Mouse (Mus musculus): ENCODE data around the gene Senp5. TPM values are rescaled to one million over a fixed set of nuclear protein-coding genes. Genes with fewer than 3 reads are reported as not detected.

Senp5 gene
- polyA plus RNA-seq, 1 experiment from 2014 or later = 13.1 TPM

- WGBS = 4% methylated on average over 42 of the region's 42 CpGs
- Histone ChIP-seq H3K27me3 (replicated peaks; ENCODE audit: control insufficient read depth, insufficient read depth, low read length) (no peaks in the 10 kb centered on the region), H3K9me3 (ENCODE audit: control insufficient read depth, low read length) (no peaks in the 10 kb centered on the region), H3K36me3 (ENCODE audit: control insufficient read depth, insufficient read depth, low read length) (no peaks in the 10 kb centered on the region), H3K9ac (ENCODE audit: low read depth, low read length) (peak within 1 kb of the TSS; percentile 67), H3K27ac (ENCODE audit: low read depth, low read length) (peak within 1 kb of the TSS; percentile 83), H3K4me2 (ENCODE audit: low read length) (peak within 1 kb of the TSS; percentile 76), H3K4me3 (ENCODE audit: low read length) (peak within 1 kb of the TSS; percentile 36), H3K4me1 (ENCODE audit: control insufficient read depth, insufficient read depth, low read depth, low read length) (peaks cover 27% of the 10 kb centered on the region)
- ATAC-seq = no peak
Measured at GRCm38 (mm10) chr16:31933751-31934549, 69.1 kb downstream of the Senp5 start, which contains the start of gene Pigz. TSS of gene Pigz (plus strand) at chr16:31933851.

GRCm38 (mm10) chr16:31932840-31933697 lies 70.0 kb downstream of the Senp5 start:
- H3K27me3 ChIP-seq (replicated peaks; ENCODE audit: control insufficient read depth, insufficient read depth, low read length) = no peaks in the 10 kb centered on the region
- under 1% methylated on average over 49 of the region's 50 CpGs for WGBS
- H3K4me1 ChIP-seq (ENCODE audit: control insufficient read depth, insufficient read depth, low read depth, low read length) = peaks cover 27% of the 10 kb centered on the region
- H3K4me2 ChIP-seq (ENCODE audit: low read length) = peak overlapping the region; percentile 76
- no peaks in the 10 kb centered on the region for H3K36me3 ChIP-seq (ENCODE audit: control insufficient read depth, insufficient read depth, low read length)
- H3K4me3 ChIP-seq (ENCODE audit: low read length) = peak overlapping the region; percentile 36
- peak overlapping the region; percentile 83 for H3K27ac ChIP-seq (ENCODE audit: low read depth, low read length)
- ATAC-seq = peak; percentile 97
- peak overlapping the region; percentile 67 for H3K9ac ChIP-seq (ENCODE audit: low read depth, low read length)
- no peaks in the 10 kb centered on the region for H3K9me3 ChIP-seq (ENCODE audit: control insufficient read depth, low read length)

- H3K4me3 ChIP-seq (ENCODE audit: low read length) = no peak overlapping the region
- no peak overlapping the region; the same call in 1 of the 2 replicates for H3K4me2 ChIP-seq (ENCODE audit: low read length)
- H3K36me3 ChIP-seq (ENCODE audit: control insufficient read depth, insufficient read depth, low read length) = no peaks in the 10 kb centered on the region
- no peak for ATAC-seq
- peaks cover 27% of the 10 kb centered on the region for H3K4me1 ChIP-seq (ENCODE audit: control insufficient read depth, insufficient read depth, low read depth, low read length)
- H3K27ac ChIP-seq (ENCODE audit: low read depth, low read length) = peak overlapping the region; percentile 83
- 20% methylated on average over 5 of the region's 5 CpGs for WGBS
- H3K9ac ChIP-seq (ENCODE audit: low read depth, low read length) = peak overlapping the region; percentile 67; the same call in 1 of the 2 replicates
- H3K27me3 ChIP-seq (replicated peaks; ENCODE audit: control insufficient read depth, insufficient read depth, low read length) = no peaks in the 10 kb centered on the region
- no peaks in the 10 kb centered on the region for H3K9me3 ChIP-seq (ENCODE audit: control insufficient read depth, low read length)
Measured at GRCm38 (mm10) chr16:31932255-31932654, 70.8 kb downstream of the Senp5 start.

GRCm38 (mm10) chr16:31931330-31931729 lies 71.8 kb downstream of the Senp5 start:
- no peak overlapping the region for H3K4me2 ChIP-seq (ENCODE audit: low read length)
- H3K4me3 ChIP-seq (ENCODE audit: low read length) = no peak overlapping the region
- H3K27ac ChIP-seq (ENCODE audit: low read depth, low read length) = no peak overlapping the region
- H3K36me3 ChIP-seq (ENCODE audit: control insufficient read depth, insufficient read depth, low read length) = no peaks in the 10 kb centered on the region
- WGBS = 60% methylated on average over 17 of the region's 17 CpGs
- ATAC-seq = no peak
- H3K9ac ChIP-seq (ENCODE audit: low read depth, low read length) = no peak overlapping the region
- H3K27me3 ChIP-seq (replicated peaks; ENCODE audit: control insufficient read depth, insufficient read depth, low read length) = no peaks in the 10 kb centered on the region
- no peaks in the 10 kb centered on the region for H3K9me3 ChIP-seq (ENCODE audit: control insufficient read depth, low read length)
- peaks cover 27% of the 10 kb centered on the region for H3K4me1 ChIP-seq (ENCODE audit: control insufficient read depth, insufficient read depth, low read depth, low read length)

GRCm38 (mm10) chr16:31927412-31927811 lies 75.7 kb downstream of the Senp5 start:
- H3K9ac ChIP-seq (ENCODE audit: low read depth, low read length) = no peak overlapping the region
- no peak for ATAC-seq
- H3K4me3 ChIP-seq (ENCODE audit: low read length) = no peak overlapping the region
- H3K9me3 ChIP-seq (ENCODE audit: control insufficient read depth, low read length) = no peaks in the 10 kb centered on the region
- H3K36me3 ChIP-seq (ENCODE audit: control insufficient read depth, insufficient read depth, low read length) = no peaks in the 10 kb centered on the region
- 83% methylated on average over 5 of the region's 5 CpGs for WGBS
- peaks cover 3% of the 10 kb centered on the region; the same call in 1 of the 2 replicates for H3K4me1 ChIP-seq (ENCODE audit: control insufficient read depth, insufficient read depth, low read depth, low read length)
- no peak overlapping the region for H3K27ac ChIP-seq (ENCODE audit: low read depth, low read length)
- no peaks in the 10 kb centered on the region for H3K27me3 ChIP-seq (replicated peaks; ENCODE audit: control insufficient read depth, insufficient read depth, low read length)
- H3K4me2 ChIP-seq (ENCODE audit: low read length) = no peak overlapping the region

- Histone ChIP-seq H3K9me3 (ENCODE audit: control insufficient read depth, low read length) (no peaks in the 10 kb centered on the region), H3K4me2 (ENCODE audit: low read length) (no peak overlapping the region), H3K4me3 (ENCODE audit: low read length) (no peak overlapping the region), H3K27ac (ENCODE audit: low read depth, low read length) (no peak overlapping the region), H3K36me3 (ENCODE audit: control insufficient read depth, insufficient read depth, low read length) (no peaks in the 10 kb centered on the region), H3K4me1 (ENCODE audit: control insufficient read depth, insufficient read depth, low read depth, low read length) (no peaks in the 10 kb centered on the region), H3K27me3 (replicated peaks; ENCODE audit: control insufficient read depth, insufficient read depth, low read length) (no peaks in the 10 kb centered on the region), H3K9ac (ENCODE audit: low read depth, low read length) (no peak overlapping the region)
- ATAC-seq = no peak
- 85% methylated on average over 13 of the region's 13 CpGs for WGBS
Measured at GRCm38 (mm10) chr16:31926547-31927182, 76.4 kb downstream of the Senp5 start.

- no peaks in the 10 kb centered on the region for H3K4me1 ChIP-seq (ENCODE audit: control insufficient read depth, insufficient read depth, low read depth, low read length)
- no peak overlapping the region for H3K4me2 ChIP-seq (ENCODE audit: low read length)
- no peak overlapping the region for H3K27ac ChIP-seq (ENCODE audit: low read depth, low read length)
- no peak for ATAC-seq
- WGBS = 78% methylated on average over 6 of the region's 6 CpGs
- H3K4me3 ChIP-seq (ENCODE audit: low read length) = no peak overlapping the region
- H3K9me3 ChIP-seq (ENCODE audit: control insufficient read depth, low read length) = no peaks in the 10 kb centered on the region
- H3K27me3 ChIP-seq (replicated peaks; ENCODE audit: control insufficient read depth, insufficient read depth, low read length) = no peaks in the 10 kb centered on the region
- H3K9ac ChIP-seq (ENCODE audit: low read depth, low read length) = no peak overlapping the region
- H3K36me3 ChIP-seq (ENCODE audit: control insufficient read depth, insufficient read depth, low read length) = no peaks in the 10 kb centered on the region
Measured at GRCm38 (mm10) chr16:31926091-31926490, 77.0 kb downstream of the Senp5 start.

- no peaks in the 10 kb centered on the region for H3K4me1 ChIP-seq (ENCODE audit: control insufficient read depth, insufficient read depth, low read depth, low read length)
- H3K27ac ChIP-seq (ENCODE audit: low read depth, low read length) = no peak overlapping the region
- no peak for ATAC-seq
- 90% methylated on average over 6 of the region's 6 CpGs for WGBS
- H3K4me3 ChIP-seq (ENCODE audit: low read length) = no peak overlapping the region
- no peak overlapping the region for H3K4me2 ChIP-seq (ENCODE audit: low read length)
- no peaks in the 10 kb centered on the region for H3K27me3 ChIP-seq (replicated peaks; ENCODE audit: control insufficient read depth, insufficient read depth, low read length)
- H3K36me3 ChIP-seq (ENCODE audit: control insufficient read depth, insufficient read depth, low read length) = no peaks in the 10 kb centered on the region
- no peaks in the 10 kb centered on the region for H3K9me3 ChIP-seq (ENCODE audit: control insufficient read depth, low read length)
- H3K9ac ChIP-seq (ENCODE audit: low read depth, low read length) = no peak overlapping the region
Measured at GRCm38 (mm10) chr16:31924368-31924767, 78.7 kb downstream of the Senp5 start.

All from hindbrain, embryonic 16.5 days (tissue).